Mouse (Mus musculus): ENCODE measurements around the gene Dtx2.

Gene Dtx2

DNA sequence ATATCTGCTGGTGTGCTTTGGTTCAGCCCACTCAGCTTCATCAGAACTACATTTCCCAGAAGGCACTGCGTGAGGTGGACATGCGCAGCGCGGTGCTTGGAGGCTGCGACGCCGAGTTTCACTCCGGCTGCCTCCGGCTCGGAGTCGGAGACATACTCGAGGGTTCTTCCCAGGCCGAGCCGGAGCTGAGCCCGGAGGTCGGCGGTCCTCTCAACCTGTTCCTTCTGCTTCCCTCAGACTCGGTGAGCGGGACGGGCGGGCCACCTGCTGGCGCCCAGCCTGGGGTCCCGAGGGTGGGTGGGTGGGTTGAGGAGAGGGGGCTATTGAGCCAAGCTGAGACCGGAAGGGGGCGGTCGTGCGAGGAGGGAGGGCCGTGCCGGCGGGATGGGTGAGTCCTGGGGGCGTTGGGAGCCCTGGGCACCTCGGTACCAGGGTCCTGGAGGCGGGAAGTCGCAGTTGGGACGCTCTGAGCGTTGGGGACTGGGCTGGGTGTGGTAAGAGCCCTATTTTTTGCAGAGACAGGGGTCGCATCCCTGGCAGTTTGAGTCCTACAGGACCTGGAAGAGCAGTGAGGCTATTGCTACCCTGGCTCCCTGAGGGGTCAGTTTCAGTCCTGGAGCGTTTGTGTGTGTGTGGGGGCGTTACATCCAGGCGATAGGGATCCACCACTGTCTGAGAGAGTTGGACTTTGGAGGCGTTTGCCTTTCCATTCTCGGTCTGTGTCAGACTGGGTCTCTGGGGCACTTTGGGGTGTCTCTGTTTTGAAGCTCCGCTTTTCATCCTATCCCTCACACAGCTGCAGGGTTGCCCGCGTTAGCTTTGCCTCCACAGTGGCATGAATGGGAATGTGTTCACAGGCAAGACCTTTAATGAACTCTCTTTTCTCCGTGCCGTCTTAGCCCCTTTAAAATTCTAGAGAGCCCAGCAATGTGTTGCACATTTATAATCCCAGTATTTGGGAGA is at the start of gene Dtx2:
Dtx2 (plus strand) TSS at position 76 of the 963 bp plus-strand sequence.
- in situ Hi-C loops (cut with MboI): no loop called here

DNA sequence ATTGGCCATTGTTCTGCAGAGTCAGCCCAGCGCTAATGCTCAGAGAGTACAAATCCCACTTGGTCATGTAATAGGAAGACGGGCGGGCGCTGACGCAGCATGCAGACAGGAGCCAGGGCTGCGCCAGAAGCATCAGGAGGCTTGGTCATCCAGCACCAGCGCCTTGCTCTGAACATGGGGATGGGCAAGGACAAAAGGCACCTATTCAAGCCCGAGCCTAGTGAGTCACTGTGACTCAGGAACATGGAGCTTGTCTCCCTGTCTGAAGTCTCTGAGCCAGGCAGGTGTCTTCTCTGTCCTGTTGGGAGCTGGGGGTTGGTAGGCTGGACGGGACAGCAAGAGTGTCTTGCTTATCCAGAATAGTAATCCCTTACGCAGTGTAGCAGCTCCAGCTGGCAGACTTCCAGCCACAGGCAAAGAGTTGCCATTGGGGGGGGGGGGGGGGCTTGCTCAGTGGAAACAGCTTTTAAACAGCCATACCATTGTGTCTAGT is 48.6 kb upstream of the Dtx2 start:
- in situ Hi-C loops (cut with MboI): no loop called here

- in situ Hi-C loops (cut with MboI): no loop called here
These were observed 48.0 kb upstream of the Dtx2 start for GRCm38 (mm10) chr5:135946621-135947020.

DNA sequence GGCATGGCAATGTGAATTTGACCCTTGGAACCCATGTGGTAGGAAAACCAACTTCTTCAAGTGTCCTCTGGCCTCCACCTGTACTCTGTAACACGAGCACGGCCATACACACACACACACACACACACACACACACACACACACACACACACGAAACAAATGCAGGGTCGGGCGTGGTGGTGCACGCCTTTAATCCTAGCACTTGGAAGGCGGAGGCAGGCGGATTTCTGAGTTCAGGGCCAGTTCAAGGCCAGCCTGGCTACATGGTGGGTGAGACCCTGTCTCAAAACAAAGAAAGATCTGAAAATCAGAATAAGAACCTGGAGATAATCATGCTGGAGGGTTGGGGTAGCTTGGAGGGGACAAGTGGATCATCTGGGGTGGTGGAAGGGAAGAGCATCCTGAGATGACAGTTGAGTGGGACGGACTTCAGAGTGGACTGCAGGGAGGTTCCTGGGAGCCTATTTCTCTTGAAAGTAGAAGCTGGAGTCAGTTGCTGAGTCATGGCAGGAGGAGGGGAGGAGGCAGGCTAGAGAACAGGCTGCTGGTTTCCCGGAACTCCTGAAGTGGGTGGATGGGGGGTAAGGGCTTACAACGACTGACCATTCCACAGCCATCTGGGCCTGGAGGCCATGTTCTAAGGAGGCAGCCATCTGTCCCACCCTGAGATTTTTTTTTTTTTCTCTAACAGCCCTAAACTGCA is 43.7 kb upstream of the Dtx2 start:
- in situ Hi-C loops (cut with MboI): no loop called here

DNA sequence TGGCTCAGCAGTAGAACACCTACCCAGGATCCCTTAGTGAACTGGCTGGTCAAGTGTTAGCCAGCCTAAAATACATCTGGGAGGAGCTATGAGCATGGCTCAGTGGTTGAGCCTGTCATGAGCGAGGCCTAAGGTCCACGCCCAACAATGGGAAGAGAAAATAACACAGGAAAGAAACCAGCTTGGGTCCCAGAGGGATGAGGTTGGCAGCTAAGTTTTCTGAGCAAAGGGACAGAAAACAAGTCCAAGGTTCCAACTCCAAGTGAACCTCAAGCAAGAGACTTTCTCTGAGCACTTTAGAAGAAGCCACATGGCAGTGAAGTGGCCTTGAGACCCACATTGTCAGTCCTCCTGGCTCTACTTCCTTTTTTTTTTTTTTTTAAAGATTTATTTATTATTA is 42.9 kb upstream of the Dtx2 start:
- in situ Hi-C loops (cut with MboI): no loop called here

DNA sequence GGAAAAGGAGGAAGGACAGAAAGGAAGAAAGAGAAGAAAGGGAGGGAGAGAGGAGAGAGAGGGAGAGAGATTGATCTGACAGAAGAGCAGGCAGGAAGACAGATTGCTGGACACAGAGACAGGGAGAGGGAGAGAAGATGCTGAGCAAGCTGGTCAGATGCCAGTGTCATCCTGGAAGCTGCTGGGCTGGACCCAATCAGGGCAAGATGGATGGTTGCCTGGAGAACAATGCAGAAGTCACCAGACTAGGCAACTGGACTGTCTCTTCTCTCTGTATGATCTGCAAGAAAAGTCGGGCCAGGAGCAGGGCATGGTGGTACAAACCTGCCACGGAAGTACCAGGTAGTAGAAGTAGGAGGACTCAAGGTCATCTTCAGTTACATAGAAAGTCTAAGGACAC is 41.8 kb upstream of the Dtx2 start:
- in situ Hi-C loops (cut with MboI): no loop called here

DNA sequence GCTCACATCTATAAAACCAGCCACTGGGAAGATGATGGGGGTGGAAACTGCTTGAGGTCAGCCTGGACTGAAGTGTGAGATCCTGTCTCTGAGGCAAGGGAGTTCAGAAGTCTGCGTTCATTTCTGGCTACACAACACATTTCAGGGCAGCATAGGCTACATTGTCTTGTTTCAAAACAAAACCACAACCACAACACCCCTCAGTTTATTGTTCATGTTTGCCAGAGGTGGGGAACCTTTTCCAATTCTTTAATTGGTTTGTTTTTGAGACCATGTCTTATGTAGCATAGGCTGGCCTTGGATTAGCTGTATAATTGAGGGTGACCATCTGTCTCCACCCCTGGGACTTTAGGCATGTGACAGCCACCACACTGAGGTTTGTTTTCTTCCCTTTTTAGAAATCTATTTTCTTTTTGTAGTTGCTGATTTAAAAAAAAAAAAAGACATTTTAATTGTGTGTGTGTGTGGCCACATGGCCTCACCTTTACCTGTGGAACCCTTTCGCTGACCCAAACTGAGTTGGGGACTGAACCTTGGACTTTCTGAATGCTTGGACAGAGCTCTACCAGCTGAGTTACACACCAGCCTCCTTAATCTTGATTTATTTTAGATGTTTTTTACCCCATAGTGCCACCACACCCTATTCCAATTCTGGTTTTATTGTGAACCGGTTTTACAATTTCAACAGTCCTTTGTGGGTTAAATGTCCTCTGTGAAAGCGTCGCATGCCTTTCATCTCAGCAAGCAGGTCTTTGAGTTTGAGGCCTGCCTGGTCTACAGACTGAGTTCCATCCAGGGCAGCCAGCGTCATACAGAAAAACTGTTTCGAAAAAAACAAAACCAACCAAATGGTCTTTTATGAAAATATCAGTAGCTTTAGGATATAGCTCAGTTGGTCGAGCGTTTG is 38.0 kb upstream of the Dtx2 start:
- in situ Hi-C loops (cut with MboI): no loop called here

- in situ Hi-C loops (cut with MboI): no loop called here
These were observed 37.2 kb upstream of the Dtx2 start for GRCm38 (mm10) chr5:135957207-135957974.

GRCm38 (mm10) chr5:135958367-135958766 is 36.2 kb upstream of the Dtx2 start:
- in situ Hi-C loops (cut with MboI): no loop called here

- in situ Hi-C loops (cut with MboI): no loop called here
These were observed 34.7 kb upstream of the Dtx2 start for GRCm38 (mm10) chr5:135959911-135960310.

DNA sequence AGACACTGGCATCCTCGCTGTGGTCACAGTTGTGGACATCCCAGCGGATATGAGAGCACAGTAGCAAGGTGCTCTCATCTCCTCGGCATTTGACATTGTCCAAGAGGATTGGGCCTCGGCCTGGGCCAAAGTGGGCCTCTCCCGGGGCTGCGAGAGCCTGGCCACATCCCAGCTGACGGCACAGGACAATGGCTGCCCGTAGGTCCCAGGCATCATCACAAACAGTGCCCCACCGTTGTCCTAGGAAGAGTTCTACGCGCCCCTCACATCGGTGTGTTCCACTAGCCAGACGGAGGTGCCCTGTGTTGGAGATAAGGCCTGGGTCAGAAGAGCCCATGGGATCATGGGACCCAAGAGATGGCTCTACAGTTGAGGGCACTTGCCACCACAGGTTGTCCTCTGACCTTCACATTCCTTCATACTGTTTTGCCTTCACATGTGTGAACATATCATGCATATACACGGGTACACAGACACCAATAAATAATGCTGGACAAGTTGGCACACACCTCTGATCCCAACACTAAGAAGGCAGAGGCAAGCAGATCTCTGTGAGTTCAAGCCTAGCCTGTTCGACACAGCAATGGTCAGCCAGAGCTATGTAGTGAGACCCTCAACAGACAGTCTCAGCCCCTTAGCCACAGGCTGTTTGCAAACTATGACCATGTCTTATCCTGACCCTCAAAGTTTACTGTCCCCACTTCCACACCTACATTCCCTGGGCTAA is 33.5 kb upstream of the Dtx2 start:
- in situ Hi-C loops (cut with MboI): no loop called here

DNA sequence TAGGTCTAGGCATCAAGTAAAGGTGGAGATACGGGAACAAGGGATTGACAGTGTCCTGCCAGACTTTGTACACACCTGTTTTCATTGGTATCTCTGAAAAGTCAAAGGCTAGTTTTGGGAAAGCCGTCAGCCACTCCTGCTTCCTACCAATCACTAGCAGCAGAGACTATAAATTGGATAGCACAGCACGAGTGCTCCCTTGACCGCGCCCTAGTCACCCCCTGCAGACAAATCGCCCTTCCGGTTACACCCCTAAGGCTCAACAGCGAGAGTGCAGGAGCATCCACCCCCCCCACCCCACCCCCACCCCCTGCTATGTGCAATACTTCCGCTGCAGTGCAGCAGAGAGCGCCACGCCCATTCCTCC is 32.5 kb upstream of the Dtx2 start:
- in situ Hi-C loops (cut with MboI): no loop called here

- in situ Hi-C loops (cut with MboI): no loop called here
These were observed 31.9 kb upstream of the Dtx2 start for GRCm38 (mm10) chr5:135962492-135963279.

GRCm38 (mm10) chr5:135963280-135963627 is 31.3 kb upstream of the Dtx2 start:
- in situ Hi-C loops (cut with MboI): no loop called here

DNA sequence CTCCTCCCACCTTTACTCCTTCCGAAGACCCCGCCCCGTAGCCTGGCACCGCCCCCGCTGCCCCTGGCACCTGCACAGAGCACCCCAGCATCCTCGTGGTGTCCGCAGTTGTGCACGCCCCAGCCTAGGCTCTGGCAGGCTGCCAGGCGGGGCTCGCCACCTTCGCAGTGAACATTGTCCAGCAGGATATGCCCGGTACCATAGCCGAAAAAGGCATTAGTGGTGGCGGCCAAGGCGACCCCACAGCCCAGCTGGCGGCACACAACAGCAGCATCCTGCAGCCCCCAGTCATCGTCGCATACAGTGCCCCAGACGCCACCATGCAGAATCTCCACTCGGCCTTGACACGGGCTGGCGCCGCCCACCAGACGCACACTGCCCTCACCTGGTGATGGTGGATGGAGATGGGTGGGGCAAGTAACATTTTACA is 29.1 kb upstream of the Dtx2 start:
- in situ Hi-C loops (cut with MboI): no loop called here

DNA sequence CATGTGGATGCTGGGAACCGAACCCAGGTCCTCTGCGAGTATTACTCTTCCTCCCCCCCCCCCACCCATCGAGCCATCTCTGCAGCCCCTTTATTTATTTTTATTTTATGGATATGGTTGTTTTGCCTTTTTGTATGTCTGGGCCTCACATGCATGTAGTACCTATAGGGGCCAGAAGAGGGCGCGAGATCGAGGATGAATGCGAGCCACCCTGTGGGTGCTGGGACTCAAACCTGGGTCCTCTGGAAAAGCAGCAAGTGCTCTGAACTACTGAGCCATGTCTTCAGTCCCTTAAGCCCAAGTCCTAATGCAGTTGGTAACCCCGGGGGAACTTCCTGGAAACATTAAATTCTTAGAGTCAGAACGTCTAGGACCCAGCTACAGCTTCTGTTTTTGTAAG is 27.7 kb upstream of the Dtx2 start:
- in situ Hi-C loops (cut with MboI): no loop called here

- in situ Hi-C loops (cut with MboI): no loop called here
These were observed 25.8 kb upstream of the Dtx2 start for GRCm38 (mm10) chr5:135968781-135969180.

GRCm38 (mm10) chr5:135970247-135970646 is 24.4 kb upstream of the Dtx2 start:
- in situ Hi-C loops (cut with MboI): no loop called here

DNA sequence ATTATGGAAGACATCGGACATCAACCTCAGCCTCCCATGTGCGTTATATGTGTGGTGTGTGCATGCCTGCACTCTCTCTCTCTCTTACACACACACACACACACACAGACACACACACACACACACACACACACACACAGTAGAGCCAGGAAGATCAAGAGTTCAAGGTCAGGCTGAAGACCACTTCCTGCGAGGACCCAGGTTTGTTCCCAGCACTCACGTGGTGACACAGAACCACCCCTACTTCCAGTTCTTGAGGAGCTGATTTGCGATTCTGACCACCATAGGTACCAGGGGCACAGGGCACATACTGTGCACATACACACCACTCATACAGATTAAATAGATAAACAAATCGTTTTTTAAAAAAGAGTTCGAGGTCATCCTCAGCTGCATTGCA is 22.7 kb upstream of the Dtx2 start:
- in situ Hi-C loops (cut with MboI): no loop called here

- in situ Hi-C loops (cut with MboI): no loop called here
These were observed 20.2 kb upstream of the Dtx2 start, which contains the start of gene Ssc4d for GRCm38 (mm10) chr5:135974365-135974764. Gene Ssc4d, minus strand, starts transcription at chr5:135974531.
